Mouse (Mus musculus): ENCODE measurements around the gene Tll1.
"Not testable (repeated sequence)": the region's sequence is repeated elsewhere in the genome, so short reads cannot be mapped to it uniquely, and the experiment has no call there.

The Tll1 gene

GRCm38 (mm10) chr8:64057571-64057970, 148.5 kb downstream of the Tll1 start:
- DNase-seq, result no peak

DNA sequence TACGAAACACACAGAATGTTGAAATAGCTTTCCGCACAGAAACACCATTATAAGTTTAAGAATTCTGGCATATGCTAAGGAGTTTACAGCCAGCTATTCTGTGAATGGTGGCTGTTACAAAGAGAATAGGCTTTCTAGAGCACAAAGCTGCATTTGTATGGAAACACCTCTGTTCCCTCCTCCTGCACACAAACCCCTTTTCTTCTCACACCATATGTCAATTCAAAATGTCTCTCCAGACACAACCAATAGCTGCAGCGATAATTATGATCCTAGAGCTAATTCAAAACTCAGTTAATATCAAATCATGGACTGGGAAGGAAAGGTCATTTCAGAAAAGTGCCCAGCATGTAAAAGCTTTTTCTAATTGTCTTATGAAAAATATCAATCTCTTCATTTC, 157.5 kb downstream of the Tll1 start:
- no peak for DNase-seq

DNA sequence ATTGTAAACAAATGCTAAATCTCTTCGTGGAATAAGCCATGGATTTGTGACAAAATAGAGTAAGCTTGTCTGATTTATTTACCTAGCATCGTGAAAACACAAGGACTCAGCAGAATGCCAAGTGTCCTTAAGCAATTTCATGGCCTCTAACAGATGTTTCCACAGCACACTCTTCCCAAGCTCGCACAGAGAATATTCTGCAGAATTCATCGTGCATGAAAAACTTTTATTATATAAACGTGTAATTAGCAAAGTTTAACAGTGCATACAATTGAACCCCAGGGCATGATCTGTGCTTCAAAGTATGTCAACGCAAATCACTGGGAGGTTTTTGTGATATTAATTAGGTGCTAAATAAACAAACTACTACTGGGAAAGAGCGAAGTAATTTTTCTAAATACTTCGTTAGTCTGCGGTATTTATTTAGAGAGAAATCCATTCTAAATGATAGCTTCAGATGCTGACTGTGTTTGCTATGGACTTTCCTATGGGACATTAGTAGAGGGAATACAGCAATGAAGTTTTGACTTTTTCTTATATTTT, 158.0 kb downstream of the Tll1 start:
- no peak for DNase-seq

GRCm38 (mm10) chr8:64041303-64041884, 164.7 kb downstream of the Tll1 start:
- DNase-seq, result no peak

DNA sequence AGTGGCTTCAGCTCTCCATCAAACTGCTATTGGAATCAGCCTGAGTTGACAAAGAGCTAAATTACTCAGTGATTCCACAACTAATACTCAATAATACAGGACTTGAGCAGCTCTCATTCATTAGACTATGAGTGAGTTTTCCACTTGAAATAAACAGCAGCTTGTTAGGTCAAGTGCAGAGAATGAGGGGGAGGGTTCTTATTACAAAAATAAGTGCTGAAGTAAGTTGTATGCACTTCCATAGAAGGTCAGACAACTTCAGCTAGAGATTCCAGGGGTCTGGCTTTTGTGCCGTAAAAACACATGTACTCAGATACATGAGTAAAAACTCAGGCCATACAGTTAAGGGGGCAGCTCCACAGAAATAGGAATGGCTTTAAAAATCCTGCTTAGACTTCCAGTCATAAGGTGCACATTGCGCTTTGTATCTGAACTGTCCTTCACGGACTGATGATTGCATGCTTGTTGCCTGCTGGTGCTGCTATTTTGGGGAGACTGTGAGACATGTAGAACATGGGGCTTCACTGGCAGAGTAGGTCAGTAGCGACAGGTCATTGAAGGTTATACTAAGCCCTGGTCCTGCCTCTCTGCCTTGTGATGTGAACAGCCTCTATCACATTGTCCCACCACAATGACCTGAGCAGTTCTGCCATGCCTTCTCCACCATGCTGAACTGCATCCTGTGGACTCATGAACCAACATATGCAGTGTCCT, 175.2 kb downstream of the Tll1 start:
- DNase-seq, result no peak

DNA sequence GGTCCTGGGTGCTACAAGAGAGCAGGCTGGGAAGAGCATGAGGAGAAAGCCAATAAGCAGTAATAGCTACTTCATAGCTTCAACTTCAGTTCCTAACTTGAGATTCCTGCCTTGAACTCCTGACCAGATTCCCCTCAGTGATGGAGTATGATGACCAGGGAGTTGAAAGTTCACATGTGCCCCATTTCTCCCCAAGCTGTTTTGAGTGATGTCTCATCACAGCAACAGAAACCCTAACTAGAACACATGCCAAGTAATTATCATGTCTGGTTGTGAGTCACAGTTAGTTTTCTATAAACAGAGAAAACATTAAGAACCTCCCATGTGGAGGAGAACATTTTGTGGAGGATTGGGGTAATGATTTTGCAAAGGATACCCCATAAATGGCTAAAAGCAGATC, 176.0 kb downstream of the Tll1 start:
- DNase-seq, result no peak

DNA sequence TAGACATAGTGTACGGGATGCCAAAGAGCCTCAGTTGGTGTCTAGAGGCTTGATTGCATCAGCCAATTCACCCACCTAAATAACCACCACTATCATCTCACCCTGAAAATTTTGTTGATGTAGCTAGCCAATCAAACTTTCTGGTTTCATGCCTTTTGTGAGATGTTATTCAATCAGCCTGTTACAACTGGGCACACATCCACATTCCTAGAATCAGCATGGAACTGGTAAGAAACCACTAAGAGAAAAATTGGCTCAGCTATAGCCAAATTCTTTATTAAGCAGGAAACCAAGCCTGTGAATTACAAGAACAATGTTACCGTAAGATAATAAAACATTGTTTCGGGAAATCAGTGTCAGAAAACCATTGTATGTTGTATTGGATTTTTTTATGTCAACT, 176.5 kb downstream of the Tll1 start:
- DNase-seq, result peak in 1 of 2 experiments; percentile 3

GRCm38 (mm10) chr8:64024359-64024758, 181.7 kb downstream of the Tll1 start:
- DNase-seq, result no peak

DNA sequence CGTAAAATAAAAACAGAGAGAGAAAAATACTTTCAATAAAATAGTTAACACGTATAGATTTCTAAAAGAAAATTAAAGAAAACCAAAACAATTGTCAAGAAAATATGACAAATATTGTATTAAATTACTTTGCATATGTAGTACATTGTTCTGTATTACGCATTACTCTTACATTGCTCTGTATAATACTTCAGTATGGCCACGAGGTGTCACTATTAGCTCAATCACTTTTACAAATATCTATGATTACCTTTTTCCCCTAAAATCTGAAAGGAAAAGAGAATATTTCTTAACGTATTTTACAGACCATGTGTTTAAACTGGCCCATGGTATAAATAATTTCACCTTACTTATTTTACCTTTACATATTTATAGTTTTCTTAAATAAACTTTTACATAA, 182.5 kb downstream of the Tll1 start:
- no peak for DNase-seq

GRCm38 (mm10) chr8:64023027-64023426, 183.0 kb downstream of the Tll1 start:
- no peak for DNase-seq

DNA sequence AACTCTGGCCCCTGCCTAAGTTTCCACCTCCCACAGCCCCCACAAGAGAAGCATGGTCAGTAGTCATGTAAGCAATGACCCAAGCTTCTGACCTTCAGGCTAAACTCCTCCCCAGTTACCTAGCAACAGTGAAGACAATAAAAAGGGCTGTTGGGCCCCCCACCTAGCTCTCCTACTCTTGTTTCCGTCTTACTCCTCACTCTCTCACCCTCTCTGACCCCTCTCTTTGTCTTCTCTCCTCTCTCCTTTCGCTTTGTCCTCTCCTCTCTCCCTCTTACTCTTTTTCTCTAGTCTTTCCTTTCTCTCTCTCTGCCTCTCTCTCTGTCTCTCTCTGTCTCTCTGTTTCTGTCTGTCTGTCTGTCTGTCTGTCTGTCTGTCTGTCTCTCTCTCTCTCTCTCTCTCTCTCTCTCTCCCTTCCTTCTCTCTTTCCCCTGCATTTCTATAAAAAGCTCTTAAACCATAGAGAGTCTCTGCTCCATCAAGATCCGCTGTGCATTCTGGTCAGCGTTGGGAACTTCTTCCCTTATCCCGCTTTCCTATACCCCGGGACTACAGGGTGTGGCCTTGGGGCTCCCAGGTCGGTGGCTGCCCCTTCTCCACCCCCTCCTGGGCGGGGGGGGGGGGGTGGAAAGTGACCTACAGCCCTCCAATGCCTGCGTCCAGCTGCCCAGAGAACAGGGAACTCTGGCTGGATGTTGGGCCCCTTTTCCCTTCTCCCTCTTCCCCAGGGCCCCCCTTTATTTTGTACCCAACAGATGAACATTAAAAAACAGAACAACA, 235.3 kb downstream of the Tll1 start:
- not testable (repeated sequence) for DNase-seq
